Comparison of ENCODE assay signal across 9 mouse cellular contexts in genomic region chr1:52098618-52099232, GRCm38 (mm10). TPM values are rescaled to one million over a fixed set of nuclear protein-coding genes. Genes with fewer than 3 reads are reported as not detected.
DNase-seq lines count a peak whose midpoint lies in the region; ATAC-seq and TF ChIP-seq lines count a peak whose summit lies in the region.
"Had no signal": no experiment of that assay in that cellular context is flagged by ENCODE, and none has a peak within 500 bp of the region (broad histone marks: within the 10 kb centered on the region; RNA-seq: fewer than 3 reads in every experiment).

No protein-coding gene starts in this region.

- ATAC-seq in neural tube, embryonic 15.5 days (ENCODE audit: low FRiP score): 0 out of 2 replicates have a peak, but pooled peaks have one; percentile 28
- no peak for ATAC-seq in activated CD4-positive, CD25-positive, alpha-beta regulatory T cell, adult 4 months

- no peaks in the 10 kb centered on the region for H3K36me3 ChIP-seq in heart, embryonic 10.5 days
- no peaks in the 10 kb centered on the region for H3K36me3 ChIP-seq in neural tube, embryonic 15.5 days
- H3K36me3 ChIP-seq: hindbrain, embryonic 15.5 days had no signal

- intact Hi-C loops in left cerebral cortex, postnatal 25 days (cut with DNase I): loop anchor here (1.0 to 5.0 kb wide), 2 partner anchors 94 to 456 kb away; no protein-coding TSS in a partner anchor

- H3K27me3 ChIP-seq in heart, embryonic 10.5 days (ENCODE audit: insufficient read depth, poor library complexity, severe bottlenecking): no peaks in the 10 kb centered on the region
- H3K27me3 ChIP-seq in neural tube, embryonic 15.5 days (replicated peaks): no peaks in the 10 kb centered on the region
- H3K27me3 ChIP-seq: hindbrain, embryonic 15.5 days had no signal

- no peak overlapping the region for H3K27ac ChIP-seq in heart, embryonic 10.5 days
- H3K27ac ChIP-seq in cortical plate, adult 2 months (ENCODE audit: insufficient read depth, low read length): no peak overlapping the region
- H3K27ac ChIP-seq in neural tube, embryonic 15.5 days (replicated peaks): no peak overlapping the region
- H3K27ac ChIP-seq: hindbrain, embryonic 15.5 days had no signal

- no peaks in the 10 kb centered on the region for H3K4me1 ChIP-seq in heart, embryonic 10.5 days
- no peaks in the 10 kb centered on the region for H3K4me1 ChIP-seq in cortical plate, adult 2 months (ENCODE audit: control insufficient read depth, insufficient read depth, low read length)
- no peaks in the 10 kb centered on the region for H3K4me1 ChIP-seq in neural tube, embryonic 15.5 days
- H3K4me1 ChIP-seq: hindbrain, embryonic 15.5 days had no signal

- TF ChIP-seq CTCF in cortical plate, adult 2 months (IDR thresholded peaks at IDR 0.05; ENCODE audit: extremely low read depth, insufficient read depth, low read length): peak; percentile 34; the same call in 1 of the 2 replicates

- no peak overlapping the region for H3K9ac ChIP-seq in neural tube, embryonic 15.5 days (replicated peaks)
- H3K9ac ChIP-seq: hindbrain, embryonic 15.5 days had no signal

- no peak for TF ChIP-seq POLR2A in cortical plate, adult 2 months (IDR thresholded peaks at IDR 0.05; ENCODE audit: extremely low read depth, insufficient read depth, low read length)

- no peak overlapping the region for H3K4me2 ChIP-seq in neural tube, embryonic 15.5 days
- H3K4me2 ChIP-seq: hindbrain, embryonic 15.5 days had no signal

- no peak overlapping the region for H3K4me3 ChIP-seq in heart, embryonic 10.5 days
- H3K4me3 ChIP-seq in cortical plate, adult 2 months (ENCODE audit: insufficient read depth, low read length): no peak overlapping the region
- no peak overlapping the region for H3K4me3 ChIP-seq in neural tube, embryonic 15.5 days (replicated peaks)
- H3K4me3 ChIP-seq: hindbrain, embryonic 15.5 days had no signal

- H3K9me3 ChIP-seq in heart, embryonic 10.5 days: no peaks in the 10 kb centered on the region
- H3K9me3 ChIP-seq in neural tube, embryonic 15.5 days (replicated peaks): no peaks in the 10 kb centered on the region
- H3K9me3 ChIP-seq: hindbrain, embryonic 15.5 days had no signal

- peak; percentile 37 for DNase-seq in heart, adult 8-10 months (ENCODE audit: low spot score)
- no peak for DNase-seq in heart, embryonic 10.5 days (ENCODE audit: low spot score)
- peak; percentile 59 for DNase-seq in thymus, postnatal 0 days (ENCODE audit: low spot score)
- no peak for DNase-seq in thymus, postnatal 36 days
- peak; percentile 38 to 61 for DNase-seq in left cerebral cortex, postnatal 25 days (ENCODE audit: low spot score in 2 of 2)

- WGBS in heart, embryonic 10.5 days: 77% methylated on average over 3 of the region's 3 CpGs
- 78% methylated on average over 3 of the region's 3 CpGs for WGBS in neural tube, embryonic 15.5 days

RNA-seq across cellular contexts. Expression of gene Stat1, which starts 20.5 kb away (rescaled TPM):
- total RNA-seq in heart, adult 8-10 months (2022): 10 to 100 TPM; 26.0 to 33.9 (median 26.9) TPM
- polyA plus RNA-seq in heart, embryonic 10.5 days (2016; fragmentation: Nextera tagmentation; extraction: Ambion mirVana): 17.9 and 25.8 TPM in 2 replicates
- polyA plus RNA-seq in thymus, postnatal 0 days (2015; fragmentation: Nextera tagmentation; extraction: Ambion mirVana): 212 and 220 TPM in 2 replicates
- 16.0 and 18.1 TPM in 2 replicates for polyA plus RNA-seq in cortical plate, adult 2 months (2012; rRNA removed)
- total RNA-seq in left cerebral cortex, postnatal 25 days (2021): 10 to 100 TPM; 16.2 to 17.4 TPM
- polyA plus RNA-seq in neural tube, embryonic 15.5 days (2015; fragmentation: Nextera tagmentation; extraction: Ambion mirVana): 16.6 and 49.0 TPM in 2 replicates
- polyA plus RNA-seq in activated CD4-positive, CD25-positive, alpha-beta regulatory T cell, adult 4 months (2017; shearing (Covaris generic)): 100 to 1,000 TPM; 697 to 904 TPM

Comparison
In these comparisons a context has a peak if more than half of its experiments do, and no peak if none do; other contexts are left out.
1. DNase-seq: peak in heart, adult 8-10 months (single experiment), thymus, postnatal 0 days (single experiment) and left cerebral cortex, postnatal 25 days (2 of 2); none in heart, embryonic 10.5 days (single experiment) and thymus, postnatal 36 days (0 of 2).